Mouse (Mus musculus) E14TG2a.4 (cell line): ENCODE measurements around the gene Zswim1.

Source experiments
- CTCF ChIP-seq: conservative IDR thresholded peaks from 2 replicates; pipeline ENCODE4 v1.5.1; 2014; ENCODE audit warnings: low read length
- NANOG ChIP-seq: IDR thresholded peaks from 2 replicates; pipeline ENCODE4 v1.6.1; 2014; ENCODE audit warnings: borderline replicate concordance, low read length, mixed read lengths

DNA sequence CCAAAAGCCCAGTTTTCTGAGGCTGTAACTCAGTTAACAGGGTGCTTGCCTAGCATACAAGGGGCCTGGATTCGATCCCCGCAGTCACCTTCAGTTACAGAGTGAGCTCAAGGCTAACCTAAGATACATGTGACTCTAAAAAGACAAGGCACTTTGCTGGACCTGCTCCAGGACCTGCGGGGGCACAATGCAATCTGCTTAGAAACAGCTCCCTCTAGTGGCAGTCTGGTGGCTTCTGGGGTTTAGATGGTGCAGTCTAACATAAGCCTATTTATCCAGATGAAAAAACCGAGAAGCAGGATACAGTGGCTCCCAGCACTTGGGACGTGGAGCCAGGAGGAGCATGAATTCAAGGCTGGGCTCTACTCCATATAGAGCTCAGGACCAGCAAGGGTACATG lies 28.2 kb upstream of the Zswim1 start:
- TF ChIP-seq CTCF (peak; percentile 93), NANOG (no peak)
